Mouse (Mus musculus) CH12.LX (cell line): ENCODE data around the gene Dirc2.

Experiments
- CTCF ChIP-seq, 2 experiments: IDR thresholded peaks in 1 of 2; conservative IDR thresholded peaks in 1 of 2; 2 replicates each; pipeline ENCODE4 v1.5.1; 2011 to 2012; ENCODE audit warnings: low read depth in 2 of 2, low read length in 2 of 2, improper control_type of control experiment in 1 of 2, inconsistent platforms in 1 of 2, mild to moderate bottlenecking in 1 of 2, moderate library complexity in 1 of 2
- RAD21 ChIP-seq: IDR thresholded peaks from 2 replicates; pipeline ENCODE4 v1.6.1; 2011; ENCODE audit warnings: low read depth, mild to moderate bottlenecking, low read length, improper control_type of control experiment, moderate library complexity
- USF2 ChIP-seq: conservative IDR thresholded peaks from 2 replicates; pipeline ENCODE4 v1.6.1; 2011; ENCODE audit warnings: low read depth, low read length, improper control_type of control experiment
- ZMIZ1 ChIP-seq: IDR thresholded peaks from 2 replicates; pipeline ENCODE4 v1.6.1; 2012; ENCODE audit warnings: low read depth, mild to moderate bottlenecking, inconsistent platforms, low read length, improper control_type of control experiment

- TF ChIP-seq USF2: no peak
- TF ChIP-seq ZMIZ1: no peak
- TF ChIP-seq RAD21: no peak
- TF ChIP-seq CTCF (conservative IDR thresholded peaks at IDR 0.05 in 1 of 2, IDR thresholded peaks at IDR 0.05 in 1 of 2; ENCODE audit: low read depth in 2 of 2, low read length in 2 of 2): no peak
These were observed 44.6 kb downstream of the Dirc2 start for GRCm38 (mm10) chr16:35724561-35724960.
